Mouse (Mus musculus): Measurements from ENCODE around the gene Npcd.

- TF ChIP-seq POLR2A (IDR thresholded peaks at IDR 0.05; ENCODE audit: control insufficient read depth, extremely low read depth, insufficient read depth, low read length, poor library complexity) (no peak), CTCF (IDR thresholded peaks at IDR 0.05; ENCODE audit: borderline replicate concordance, control insufficient read depth, extremely low read depth, insufficient read depth, low read length, poor library complexity) (no peak)
Measured at GRCm38 (mm10) chr15:79745883-79746282, 88.2 kb downstream of the Npcd start.
